Mouse (Mus musculus) colon, adult 2 months (tissue): ENCODE measurements around the gene Pcdh8. TPM values are rescaled to one million over a fixed set of nuclear protein-coding genes. Genes with fewer than 3 reads are reported as not detected.

Source experiments
- polyA plus RNA-seq: library from polyadenylated mRNA; depleted of rRNA; stranded (reverse); fragments of >200 nt; gene quantifications from 2 replicates; pipeline ENCODE4 v1.2.3, GENCODE M21; 2012; rRNA removed

Gene Pcdh8
- polyA plus RNA-seq: not detected in 2 replicates

DNA sequence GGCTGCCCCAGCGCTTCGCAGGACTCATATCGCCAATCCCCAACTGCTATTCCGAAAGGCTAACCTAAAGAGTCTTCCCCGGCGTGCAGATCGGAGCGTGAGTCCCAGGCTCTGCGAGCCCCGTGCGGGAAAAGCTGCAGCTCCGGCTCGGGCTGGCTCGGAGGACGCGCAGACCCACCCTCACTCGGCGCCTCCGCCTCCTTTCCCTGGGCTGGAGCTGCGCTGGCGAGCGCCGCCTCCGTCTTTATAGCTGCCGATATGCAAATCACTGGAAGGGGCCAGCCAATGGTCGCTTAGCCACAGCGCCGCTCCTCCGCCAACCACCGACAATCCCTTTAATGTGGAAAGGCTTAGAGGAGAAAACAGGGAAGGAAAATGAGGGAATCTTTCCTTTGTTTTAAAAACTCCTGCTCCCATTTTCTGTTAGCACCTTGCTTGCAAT is at the start of gene Pcdh8:
TSS of gene Pcdh8 (minus strand) at position 219 of the 442 bp plus-strand sequence.

Other genes starting within 250 kb of the Pcdh8 start
- 2.9 and 4.3 TPM in 2 replicates for gene Sugt1, start 183.6 kb downstream of the Pcdh8 start, polyA plus RNA-seq
- gene Cnmd, start 109.1 kb downstream of the Pcdh8 start, polyA plus RNA-seq: not detected in 2 replicates
- gene Olfm4, start 212.8 kb upstream of the Pcdh8 start, polyA plus RNA-seq: 0.08 TPM in 1 of 2 replicates, not detected in the other